Mouse (Mus musculus) thymus, adult 2 months (tissue): ENCODE measurements around the gene Necab2. TPM values are rescaled to one million over a fixed set of nuclear protein-coding genes. Genes with fewer than 3 reads are reported as not detected.

Experiments used
- DNase-seq: peaks from one replicate; pipeline ENCODE4 v3.0.0; 2021
- H3K27ac ChIP-seq: fragments of 200-500 bp; 2 replicates; pipeline ENCODE4 v1.5.1; 2012; ENCODE audit warnings: low read length, control low read depth; ENCODE audit not compliant: control insufficient read depth, insufficient read depth
- H3K27me3 ChIP-seq: fragments of 200-500 bp; 2 replicates; pipeline ENCODE4 v1.6.1; 2012; ENCODE audit warnings: mild to moderate bottlenecking, low read length, moderate library complexity, mixed read lengths; ENCODE audit not compliant: control insufficient read depth, insufficient read depth
- H3K36me3 ChIP-seq: fragments of 200-500 bp; 2 replicates; pipeline ENCODE4 v1.6.1; 2012; ENCODE audit warnings: mild to moderate bottlenecking, low read length, moderate library complexity; ENCODE audit not compliant: control insufficient read depth, insufficient read depth
- H3K4me1 ChIP-seq: fragments of 200-500 bp; replicated peaks from 2 replicates; pipeline ENCODE4 v1.6.1; 2012; ENCODE audit warnings: low read length; ENCODE audit not compliant: control insufficient read depth, insufficient read depth
- H3K4me3 ChIP-seq: fragments of 200-500 bp; 2 replicates; pipeline ENCODE4 v1.5.1; 2012; ENCODE audit warnings: mild to moderate bottlenecking, low read length, control low read depth, moderate library complexity; ENCODE audit not compliant: control insufficient read depth, insufficient read depth
- CTCF ChIP-seq: fragments of 200-500 bp; IDR thresholded peaks from 2 replicates; pipeline ENCODE4 v1.5.1; 2012; ENCODE audit warnings: mild to moderate bottlenecking, control low read depth, low read length, moderate library complexity, borderline replicate concordance; ENCODE audit not compliant: control insufficient read depth, poor library complexity, insufficient read depth; ENCODE audit errors: extremely low read depth
- POLR2A ChIP-seq: fragments of 200-500 bp; IDR thresholded peaks from 2 replicates; pipeline ENCODE4 v1.6.1; 2012; ENCODE audit warnings: mild to moderate bottlenecking, low read length, control low read depth, moderate library complexity; ENCODE audit not compliant: control insufficient read depth, poor library complexity, insufficient read depth; ENCODE audit errors: extremely low read depth
- WGBS: fragments of 180-500 bp; shearing (Covaris S2); methylation state at CpG from one replicate; pipeline ENCODE4 v1.1.7; 2018; 5-methylcytosine and 5-hydroxymethylcytosine counted together
- polyA plus RNA-seq: library from polyadenylated mRNA; depleted of rRNA; stranded (reverse); fragments of >200 nt; gene quantifications from 2 replicates; pipeline ENCODE4 v1.2.3, GENCODE M21; 2012; rRNA removed

The Necab2 gene
- polyA plus RNA-seq, 1 experiment, result 0.12 TPM

- WGBS, result 96% methylated on average over 5 of the region's 5 CpGs
- TF ChIP-seq POLR2A (no peak), CTCF (no peak)
Measured at GRCm38 (mm10) chr8:119516674-119517073, 70.2 kb downstream of the Necab2 start.

GRCm38 (mm10) chr8:119520102-119520501 is 73.6 kb downstream of the Necab2 start:
- no peak overlapping the region for H3K4me3 ChIP-seq
- DNase-seq, result no peak
- no peaks in the 10 kb centered on the region for H3K4me1 ChIP-seq
- H3K27ac ChIP-seq, result no peak overlapping the region
- WGBS, result 97% methylated on average over 7 of the region's 7 CpGs
- no peaks in the 10 kb centered on the region for H3K27me3 ChIP-seq
- H3K36me3 ChIP-seq, result peaks cover 97% of the 10 kb centered on the region
- TF ChIP-seq POLR2A (no peak), CTCF (0 out of 2 replicates have a peak, but pooled peaks have one; percentile 13)

More at GRCm38 (mm10) chr8:119516674-119517073, 70.2 kb downstream of the Necab2 start:
- Histone ChIP-seq H3K27ac (no peak overlapping the region), H3K27me3 (no peaks in the 10 kb centered on the region), H3K36me3 (peaks cover 100% of the 10 kb centered on the region), H3K4me1 (no peaks in the 10 kb centered on the region), H3K4me3 (no peak overlapping the region)
- DNase-seq, result no peak

Other genes starting within 250 kb of the Necab2 start
- gene Hsbp1, start 102.2 kb upstream of the Necab2 start, polyA plus RNA-seq, result 98.3 and 103 TPM in 2 replicates
- 20.7 and 22.1 TPM in 2 replicates for gene Mlycd, start 51.8 kb upstream of the Necab2 start, polyA plus RNA-seq
- 7.7 and 7.8 TPM in 2 replicates for gene Osgin1, start 12.6 kb upstream of the Necab2 start, polyA plus RNA-seq
- 0.27 and 0.51 TPM in 2 replicates for gene Slc38a8, start 55.0 kb downstream of the Necab2 start, polyA plus RNA-seq
- 166 and 177 TPM in 2 replicates for gene Mbtps1, start 112.0 kb downstream of the Necab2 start, polyA plus RNA-seq
- 149 and 176 TPM in 2 replicates for gene Hsdl1, start 128.5 kb downstream of the Necab2 start, polyA plus RNA-seq
- gene Dnaaf1, start 128.5 kb downstream of the Necab2 start, polyA plus RNA-seq, result 0.90 and 1.1 TPM in 2 replicates
- 109 and 112 TPM in 2 replicates for gene Taf1c, start 158.5 kb downstream of the Necab2 start, polyA plus RNA-seq
- gene Adad2, start 166.0 kb downstream of the Necab2 start, polyA plus RNA-seq, result 0.22 and 0.34 TPM in 2 replicates
- 0.32 and 0.47 TPM in 2 replicates for gene Kcng4, start 189.0 kb downstream of the Necab2 start, polyA plus RNA-seq
- 5.9 and 7.4 TPM in 2 replicates for gene Wfdc1, start 219.6 kb downstream of the Necab2 start, polyA plus RNA-seq